Mouse (Mus musculus) limb, embryonic 14.5 days (tissue): Measurements from ENCODE around the gene Lcmt1. TPM values are rescaled to one million over a fixed set of nuclear protein-coding genes. Genes with fewer than 3 reads are reported as not detected.

Experiments
- ATAC-seq: fragments of 200-750 bp; cut with Nextera tagmentation; 2 replicates; pipeline ENCODE4 v1.8.0; 2017; ENCODE audit warnings: low read depth, moderate number of reproducible peaks, moderate TSS enrichment; ENCODE audit not compliant: low FRiP score
- DNase-seq: peaks from one replicate; pipeline ENCODE4 v3.0.0-alpha.2; 2015; ENCODE audit warnings: low spot score
- H3K27ac ChIP-seq: fragments of 300-500 bp; sonication (generic); replicated peaks from 2 replicates; pipeline ENCODE4 v1.5.1; 2014; ENCODE audit warnings: low read depth, mild to moderate bottlenecking, low read length, moderate library complexity, mixed read lengths
- H3K27me3 ChIP-seq: fragments of 300-500 bp; sonication (generic); 2 replicates; pipeline ENCODE4 v1.6.1; 2014; ENCODE audit warnings: low read length, mixed read lengths; ENCODE audit not compliant: control insufficient read depth, insufficient read depth
- H3K36me3 ChIP-seq: fragments of 300-500 bp; sonication (generic); 2 replicates; pipeline ENCODE4 v1.6.1; 2014; ENCODE audit warnings: mild to moderate bottlenecking, low read length, moderate library complexity, mixed read lengths; ENCODE audit not compliant: control insufficient read depth, insufficient read depth
- H3K4me1 ChIP-seq: fragments of 300-500 bp; sonication (generic); 2 replicates; pipeline ENCODE4 v1.6.1; 2014; ENCODE audit warnings: antibody characterized with exemption, low read length, mixed read lengths; ENCODE audit not compliant: control insufficient read depth, insufficient read depth
- H3K4me2 ChIP-seq: fragments of 300-500 bp; sonication (generic); replicated peaks from 2 replicates; pipeline ENCODE4 v1.6.1; 2014; ENCODE audit warnings: low read depth, mild to moderate bottlenecking, low read length, moderate library complexity; ENCODE audit not compliant: severe bottlenecking
- H3K4me3 ChIP-seq: fragments of 300-500 bp; sonication (generic); replicated peaks from 2 replicates; pipeline ENCODE4 v1.5.1; 2014; ENCODE audit warnings: low read length
- H3K9ac ChIP-seq: fragments of 300-500 bp; sonication (generic); 2 replicates; pipeline ENCODE4 v1.6.1; 2014; ENCODE audit warnings: mild to moderate bottlenecking, low read depth, low read length, moderate library complexity; ENCODE audit not compliant: severe bottlenecking
- H3K9me3 ChIP-seq: fragments of 300-500 bp; sonication (generic); 2 replicates; pipeline ENCODE4 v1.6.1; 2016; ENCODE audit warnings: low read length; ENCODE audit not compliant: control insufficient read depth
- POLR2A ChIP-seq: fragments of 200-500 bp; IDR thresholded peaks from 2 replicates; pipeline ENCODE4 v1.8.0; 2012; ENCODE audit warnings: inconsistent platforms, mild to moderate bottlenecking, moderate library complexity, borderline replicate concordance; ENCODE audit not compliant: insufficient read depth, insufficient read length; ENCODE audit errors: extremely low read depth
- WGBS: fragments of 180-500 bp; shearing (Covaris S2); extraction: QIAGEN DNeasy Blood & Tissue Kit; methylation state at CpG from one replicate; pipeline ENCODE4 v1.1.7; 2014; 5-methylcytosine and 5-hydroxymethylcytosine counted together
- polyA plus RNA-seq, 2 experiments: library from polyadenylated mRNA; depleted of rRNA in 1 of 2; stranded (reverse) in 1 of 2; unstranded in 1 of 2; fragments of >200 nt; fragmentation: Nextera tagmentation in 1 of 2; extraction: Ambion mirVana in 1 of 2; gene quantifications; 2 replicates each; pipeline versions ENCODE4 v1.2.1 to v1.2.3; 2012 to 2014

Gene Lcmt1
- polyA plus RNA-seq, 2 experiments = 35.2 to 44.2 TPM

DNA sequence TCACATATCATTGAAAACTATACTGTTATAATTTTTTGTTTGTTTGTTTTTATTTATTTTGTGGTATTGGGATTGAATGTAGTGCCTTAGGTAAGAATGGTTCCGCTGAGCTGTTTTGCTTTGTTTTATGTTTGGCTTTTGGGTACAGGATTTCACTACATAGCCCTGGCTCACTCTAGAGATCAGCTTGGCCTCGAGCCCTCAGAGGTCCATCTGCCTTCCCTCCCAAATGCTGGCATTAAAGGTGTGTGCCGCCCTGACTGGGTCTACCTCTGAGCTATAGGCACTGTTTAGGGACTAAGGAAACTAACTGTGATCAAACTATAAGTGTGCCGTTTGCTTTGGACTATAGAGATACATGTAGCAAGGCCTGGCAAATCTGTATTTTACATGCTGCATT lies 29.7 kb downstream of the Lcmt1 start:
- Histone ChIP-seq H3K4me3 (no peak overlapping the region), H3K9me3 (no peaks in the 10 kb centered on the region), H3K9ac (no peak overlapping the region), H3K4me1 (no peaks in the 10 kb centered on the region), H3K36me3 (peaks cover 29% of the 10 kb centered on the region), H3K27me3 (no peaks in the 10 kb centered on the region), H3K27ac (no peak overlapping the region), H3K4me2 (no peak overlapping the region)
- 88% methylated on average over 4 of the region's 4 CpGs for WGBS
- TF ChIP-seq POLR2A = no peak
- no peak for ATAC-seq
- no peak for DNase-seq

DNA sequence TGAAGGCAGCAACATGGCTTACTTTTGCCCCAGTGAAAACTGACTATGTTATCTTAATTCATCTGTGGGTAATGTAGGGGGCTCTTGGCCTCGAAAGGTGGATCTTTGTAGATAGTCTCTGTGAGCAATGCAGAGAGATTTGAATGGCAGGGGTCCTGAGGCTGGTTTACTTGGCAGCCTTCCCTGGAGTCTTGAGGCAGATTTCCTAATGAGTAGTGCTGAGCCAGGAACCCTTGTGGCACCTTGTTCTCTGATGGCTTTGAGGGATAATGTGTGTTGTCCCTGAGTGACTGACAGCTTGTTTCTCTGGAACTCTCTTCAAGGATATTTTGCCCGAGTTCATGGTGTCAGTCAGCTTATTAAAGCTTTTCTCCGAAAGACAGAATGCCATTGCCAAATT lies 31.5 kb downstream of the Lcmt1 start:
- H3K4me3 ChIP-seq = no peak overlapping the region
- no peak overlapping the region for H3K27ac ChIP-seq
- no peak overlapping the region for H3K4me2 ChIP-seq
- H3K27me3 ChIP-seq = no peaks in the 10 kb centered on the region
- H3K4me1 ChIP-seq = no peaks in the 10 kb centered on the region
- no peak for TF ChIP-seq POLR2A
- DNase-seq (no peak), ATAC-seq (no peak)
- no peak overlapping the region for H3K9ac ChIP-seq
- H3K36me3 ChIP-seq = peaks cover 40% of the 10 kb centered on the region
- 82% methylated on average over 3 of the region's 3 CpGs for WGBS
- no peaks in the 10 kb centered on the region for H3K9me3 ChIP-seq

DNA sequence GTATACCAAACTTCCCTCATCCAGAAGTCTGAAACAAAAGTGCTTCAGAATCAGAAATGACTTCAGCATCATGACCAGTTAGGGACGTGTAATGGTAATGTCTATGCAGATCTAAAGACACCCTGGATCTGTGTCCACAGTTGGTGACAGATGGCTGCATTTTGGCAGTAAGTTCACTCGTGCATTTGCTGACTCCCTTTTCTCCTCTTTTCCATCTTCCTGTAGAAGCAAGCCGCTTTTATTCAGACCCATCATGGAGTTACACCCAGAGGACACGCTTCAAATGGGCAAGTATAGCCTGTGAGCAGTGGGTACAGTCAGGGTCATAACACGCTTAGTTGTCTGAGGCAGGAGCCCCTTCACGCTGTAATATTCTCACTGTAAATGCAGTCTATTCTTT lies 34.6 kb downstream of the Lcmt1 start:
- H3K4me1 ChIP-seq = no peaks in the 10 kb centered on the region
- DNase-seq = no peak
- H3K9ac ChIP-seq = no peak overlapping the region
- H3K9me3 ChIP-seq = no peaks in the 10 kb centered on the region
- H3K36me3 ChIP-seq = peaks cover 44% of the 10 kb centered on the region
- no peaks in the 10 kb centered on the region for H3K27me3 ChIP-seq
- H3K27ac ChIP-seq = no peak overlapping the region
- no peak overlapping the region for H3K4me2 ChIP-seq
- no peak overlapping the region for H3K4me3 ChIP-seq
- no peak for TF ChIP-seq POLR2A
- ATAC-seq = no peak
- WGBS = 90% methylated on average over 6 of the region's 6 CpGs

- H3K4me1 ChIP-seq = no peaks in the 10 kb centered on the region
- H3K4me2 ChIP-seq = no peak overlapping the region
- H3K27ac ChIP-seq = no peak overlapping the region
- H3K9me3 ChIP-seq = no peaks in the 10 kb centered on the region
- no peak for DNase-seq
- no peak for TF ChIP-seq POLR2A
- peaks cover 45% of the 10 kb centered on the region for H3K36me3 ChIP-seq
- no peaks in the 10 kb centered on the region for H3K27me3 ChIP-seq
- no peak overlapping the region for H3K9ac ChIP-seq
- no peak overlapping the region for H3K4me3 ChIP-seq
- WGBS = 86% methylated on average over 3 of the region's 3 CpGs
- no peak for ATAC-seq
Observed at GRCm38 (mm10) chr7:123405619-123406018, 36.0 kb downstream of the Lcmt1 start.

GRCm38 (mm10) chr7:123406988-123407387 lies 37.4 kb downstream of the Lcmt1 start:
- DNase-seq = no peak
- H3K36me3 ChIP-seq = peaks cover 44% of the 10 kb centered on the region
- no peak overlapping the region for H3K4me2 ChIP-seq
- no peak overlapping the region for H3K4me3 ChIP-seq
- H3K4me1 ChIP-seq = no peaks in the 10 kb centered on the region
- no peaks in the 10 kb centered on the region for H3K9me3 ChIP-seq
- no peak for ATAC-seq
- 85% methylated on average over 4 of the region's 4 CpGs for WGBS
- H3K27me3 ChIP-seq = no peaks in the 10 kb centered on the region
- no peak overlapping the region for H3K9ac ChIP-seq
- H3K27ac ChIP-seq = no peak overlapping the region
- TF ChIP-seq POLR2A = no peak

GRCm38 (mm10) chr7:123410502-123410901 lies 40.9 kb downstream of the Lcmt1 start:
- ATAC-seq (no peak), DNase-seq (no peak)
- peaks cover 43% of the 10 kb centered on the region for H3K36me3 ChIP-seq
- H3K27ac ChIP-seq = no peak overlapping the region
- no peaks in the 10 kb centered on the region for H3K4me1 ChIP-seq
- H3K4me2 ChIP-seq = no peak overlapping the region
- no peak for TF ChIP-seq POLR2A
- H3K9ac ChIP-seq = no peak overlapping the region
- WGBS = 93% methylated on average over 7 of the region's 7 CpGs
- H3K27me3 ChIP-seq = no peaks in the 10 kb centered on the region
- no peak overlapping the region for H3K4me3 ChIP-seq
- H3K9me3 ChIP-seq = no peaks in the 10 kb centered on the region
